Mouse (Mus musculus) natural killer cell, adult 2 months (primary cell): ENCODE results near the gene Nphs2.
A peak's percentile ranks its signal among the peaks of the same experiment; 100 is the strongest.
"Not testable (repeated sequence)": the region's sequence is repeated elsewhere in the genome, so short reads cannot be mapped to it uniquely, and the experiment has no call there.

Experiments
- DNase-seq, 2 experiments: peaks; one replicate each; pipeline ENCODE4 v3.0.0; 2022; ENCODE audit warnings: low spot score in 2 of 2

Gene Nphs2

GRCm38 (mm10) chr1:156310630-156311029 is at the start of gene Nphs2:
Nphs2 (plus strand) TSS chr1:156310727.
- DNase-seq, result no peak

GRCm38 (mm10) chr1:156263352-156263751 is 47.2 kb upstream of the Nphs2 start:
- peak in 1 of 2 experiments; percentile 3 for DNase-seq

GRCm38 (mm10) chr1:156263946-156264345 is 46.6 kb upstream of the Nphs2 start:
- no peak for DNase-seq

GRCm38 (mm10) chr1:156268546-156268945 is 42.0 kb upstream of the Nphs2 start:
- not testable (repeated sequence) for DNase-seq

GRCm38 (mm10) chr1:156270471-156270870 is 40.1 kb upstream of the Nphs2 start:
- DNase-seq, result no peak

GRCm38 (mm10) chr1:156271654-156272053 is 38.9 kb upstream of the Nphs2 start:
- DNase-seq, result no peak

GRCm38 (mm10) chr1:156273647-156274046 is 36.9 kb upstream of the Nphs2 start:
- DNase-seq, result no peak

GRCm38 (mm10) chr1:156280131-156280530 is 30.4 kb upstream of the Nphs2 start:
- DNase-seq, result no peak

- no peak for DNase-seq
Measured at GRCm38 (mm10) chr1:156284207-156284606, 26.3 kb upstream of the Nphs2 start.

- DNase-seq, result no peak
Measured at GRCm38 (mm10) chr1:156284851-156285540, 25.5 kb upstream of the Nphs2 start.

GRCm38 (mm10) chr1:156285541-156285896 is 25.0 kb upstream of the Nphs2 start:
- no peak for DNase-seq

GRCm38 (mm10) chr1:156288556-156289221 is 21.8 kb upstream of the Nphs2 start:
- DNase-seq, result no peak

GRCm38 (mm10) chr1:156289222-156289587 is 21.3 kb upstream of the Nphs2 start:
- DNase-seq, result not testable (repeated sequence)

- DNase-seq, result no peak
Measured at GRCm38 (mm10) chr1:156290016-156290415, 20.5 kb upstream of the Nphs2 start.

GRCm38 (mm10) chr1:156302911-156303749 is 7.4 kb upstream of the Nphs2 start, which contains the start of gene Tdrd5:
Tdrd5 (minus strand) TSS chr1:156303664.
- no peak for DNase-seq

GRCm38 (mm10) chr1:156308595-156308994 is 1.9 kb upstream of the Nphs2 start:
- no peak for DNase-seq

GRCm38 (mm10) chr1:156323126-156323525 is 12.6 kb downstream of the Nphs2 start:
- DNase-seq, result no peak

GRCm38 (mm10) chr1:156340847-156341246 is 30.3 kb downstream of the Nphs2 start:
- no peak for DNase-seq

- DNase-seq, result no peak
Measured at GRCm38 (mm10) chr1:156344433-156344832, 33.9 kb downstream of the Nphs2 start.

GRCm38 (mm10) chr1:156345633-156346032 is 35.1 kb downstream of the Nphs2 start:
- DNase-seq, result no peak

GRCm38 (mm10) chr1:156349031-156349430 is 38.5 kb downstream of the Nphs2 start:
- DNase-seq, result no peak

GRCm38 (mm10) chr1:156350441-156350840 is 39.9 kb downstream of the Nphs2 start:
- no peak for DNase-seq
